12 mouse cellular contexts compared by ENCODE assay signal in genomic region chr5:33014096-33014495, GRCm38 (mm10).
"Had no signal": no experiment of that assay in that cellular context is flagged by ENCODE, and none has a peak within 500 bp of the region (broad histone marks: within the 10 kb centered on the region; RNA-seq: fewer than 3 reads in every experiment).

No protein-coding gene starts in this region.

- DNase-seq: retina, postnatal 1 day; right cerebral cortex, adult 18-20 months; right cerebral cortex, postnatal 14 days; right cerebral cortex, postnatal 25 days; right cerebral cortex, postnatal 4 days; spleen, adult 18-20 months; thymus, adult 18-20 months; thymus, adult 2 months; thymus, postnatal 14 days; thymus, postnatal 25 days; thymus, postnatal 36 days; thymus, postnatal 4 days had no signal
